Mouse (Mus musculus) liver, embryonic 14.5 days (tissue): Measurements from ENCODE around the gene Trappc3l.

Source experiments
- CTCF ChIP-seq: IDR thresholded peaks from 2 replicates; pipeline ENCODE4 v1.5.1; 2016; ENCODE audit warnings: antibody characterized with exemption, low read depth, control low read depth
- EP300 ChIP-seq: IDR thresholded peaks from 2 replicates; pipeline ENCODE4 v1.6.1; 2016; ENCODE audit warnings: antibody characterized with exemption, low read depth

DNA sequence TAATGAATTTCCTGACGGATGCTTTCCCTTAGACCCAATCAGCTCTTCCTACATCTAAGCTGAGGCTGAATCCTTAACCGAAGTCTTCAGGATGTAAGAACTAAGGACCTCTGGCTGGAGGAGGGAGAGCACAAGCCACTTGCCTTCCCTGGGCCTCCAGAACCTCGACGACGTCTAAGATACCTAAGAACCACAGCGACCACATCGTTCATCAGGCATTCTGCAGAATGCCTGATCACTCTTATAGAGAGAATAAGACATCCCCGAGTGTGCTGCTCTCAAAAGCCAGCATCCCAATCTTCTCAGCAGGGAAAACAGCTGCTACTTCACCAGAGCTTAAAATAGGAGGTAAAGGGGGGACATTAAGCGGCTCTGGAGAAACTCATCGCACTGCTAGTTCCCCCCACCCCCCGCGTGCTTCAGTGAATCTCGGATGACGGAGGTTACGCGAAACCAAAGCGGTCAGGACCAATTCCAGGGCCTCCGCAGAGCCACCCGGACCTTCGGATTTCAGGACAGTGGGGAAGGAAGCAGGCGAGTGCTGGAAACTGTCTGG lies 18.6 kb upstream of the Trappc3l start:
- TF ChIP-seq EP300 (no peak), CTCF (no peak)
